Mouse (Mus musculus) layer of hippocampus, postnatal 14 days (tissue): ENCODE results near the gene Sobp. TPM values are rescaled to one million over a fixed set of nuclear protein-coding genes. Genes with fewer than 3 reads are reported as not detected.
A peak's percentile ranks its signal among the peaks of the same experiment; 100 is the strongest.

Experiments used
- DNase-seq, 2 experiments: peaks; one replicate each; pipeline ENCODE4 v3.0.0; 2021 to 2022; ENCODE audit warnings: low spot score in 2 of 2, mixed read lengths in 1 of 2
- total RNA-seq, 2 experiments: library from RNA; stranded (reverse); gene quantifications; 2 replicates each; pipeline ENCODE4 v1.2.3; 2021

Sobp gene
- total RNA-seq, 2 experiments from 2014 or later = 80.1 to 85.0 TPM

- no peak for DNase-seq
These were observed 137.5 kb downstream of the Sobp start for GRCm38 (mm10) chr10:43036646-43037454.

DNA sequence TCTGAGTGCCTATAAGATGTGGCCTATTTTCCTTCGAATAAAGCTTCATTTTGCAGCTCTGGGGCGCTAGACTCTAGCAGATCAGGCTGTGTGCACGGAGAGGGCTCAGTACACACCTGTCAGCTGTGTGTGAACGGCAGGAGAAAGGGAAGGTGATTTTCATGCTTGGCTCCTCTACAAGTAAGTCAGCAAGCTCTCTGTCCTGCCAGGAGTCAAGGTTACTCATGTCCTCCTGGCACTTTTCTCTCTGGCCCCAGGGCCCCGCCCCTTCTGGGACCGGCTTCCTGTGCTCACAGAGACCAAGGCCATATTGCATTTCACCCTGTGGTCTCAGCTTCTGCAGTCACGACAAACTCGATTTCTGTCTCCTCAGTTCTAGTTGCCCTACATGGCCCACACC lies 138.8 kb downstream of the Sobp start:
- DNase-seq = no peak

DNA sequence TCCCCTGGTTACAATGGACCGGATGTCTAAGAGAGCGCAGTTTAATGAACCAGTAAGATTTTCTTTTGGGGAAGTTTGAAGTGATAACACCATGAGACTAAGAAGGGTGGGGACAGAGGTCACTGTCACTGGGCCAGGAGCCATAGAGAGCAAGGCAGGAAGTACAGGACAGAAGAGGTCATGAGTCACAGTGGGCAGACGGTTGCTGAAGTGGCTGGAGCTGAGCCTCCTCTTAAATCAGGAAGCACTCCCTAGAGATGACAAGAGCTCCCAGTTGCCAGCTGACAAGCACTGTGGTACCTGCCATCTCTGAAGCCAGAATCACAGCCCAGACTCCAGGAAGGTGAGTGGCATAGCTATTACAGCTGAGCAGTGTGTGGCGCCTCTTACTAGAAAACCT lies 139.5 kb downstream of the Sobp start:
- no peak for DNase-seq

- DNase-seq = no peak
These were observed 140.7 kb downstream of the Sobp start for GRCm38 (mm10) chr10:43033481-43034248.

DNA sequence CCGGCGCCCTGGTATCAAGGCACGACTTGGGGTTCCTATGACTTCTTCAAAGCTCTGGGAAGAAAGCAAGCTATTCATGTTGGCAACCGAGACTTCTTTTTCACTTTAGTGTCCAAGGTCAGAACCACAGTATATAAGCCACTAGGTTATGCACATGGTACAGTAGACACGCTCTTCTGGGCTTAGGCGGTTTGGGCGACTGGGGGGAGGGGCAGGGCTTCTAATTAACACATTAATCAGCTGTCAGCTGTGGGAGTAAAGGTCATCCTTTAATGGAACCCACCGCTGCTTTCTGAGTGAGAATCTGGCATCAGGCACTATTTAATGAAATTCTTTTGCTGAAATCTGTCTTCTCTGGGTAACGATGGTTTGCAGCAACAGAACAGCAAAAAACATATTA lies 147.3 kb downstream of the Sobp start:
- no peak for DNase-seq

- peak in 1 of 2 experiments; percentile 74 for DNase-seq
These were observed 150.7 kb downstream of the Sobp start for GRCm38 (mm10) chr10:43023454-43024194.

DNA sequence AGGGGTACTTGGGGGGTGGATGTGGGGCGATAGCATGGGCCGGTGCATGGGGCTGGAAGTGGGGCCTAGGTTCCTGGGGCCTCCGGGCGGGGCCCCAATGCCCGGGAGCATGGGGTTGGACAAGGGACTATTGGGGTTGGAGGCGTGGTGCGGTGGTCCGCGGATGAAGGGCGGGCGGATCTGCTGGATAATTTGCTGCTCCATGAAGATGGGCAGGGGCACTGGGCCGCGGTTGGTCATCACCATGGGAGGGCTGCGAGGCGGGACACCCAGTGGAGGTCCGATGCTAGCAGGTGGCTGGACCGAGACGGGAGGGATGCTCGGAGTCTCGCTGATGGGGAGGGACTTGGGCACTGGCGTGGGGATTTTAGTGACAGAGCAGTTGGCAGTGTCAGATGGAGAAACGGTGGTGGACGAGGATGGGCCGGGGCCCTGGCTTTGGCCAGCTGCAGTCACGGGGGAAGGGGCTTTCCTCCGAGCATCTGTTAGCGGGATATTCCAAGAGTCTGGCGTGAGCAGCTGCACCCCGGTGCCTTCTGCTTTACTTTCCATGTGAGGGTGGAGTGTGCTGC lies 152.1 kb downstream of the Sobp start:
- no peak for DNase-seq

- DNase-seq = no peak
These were observed 152.7 kb downstream of the Sobp start for GRCm38 (mm10) chr10:43021512-43022116.

DNA sequence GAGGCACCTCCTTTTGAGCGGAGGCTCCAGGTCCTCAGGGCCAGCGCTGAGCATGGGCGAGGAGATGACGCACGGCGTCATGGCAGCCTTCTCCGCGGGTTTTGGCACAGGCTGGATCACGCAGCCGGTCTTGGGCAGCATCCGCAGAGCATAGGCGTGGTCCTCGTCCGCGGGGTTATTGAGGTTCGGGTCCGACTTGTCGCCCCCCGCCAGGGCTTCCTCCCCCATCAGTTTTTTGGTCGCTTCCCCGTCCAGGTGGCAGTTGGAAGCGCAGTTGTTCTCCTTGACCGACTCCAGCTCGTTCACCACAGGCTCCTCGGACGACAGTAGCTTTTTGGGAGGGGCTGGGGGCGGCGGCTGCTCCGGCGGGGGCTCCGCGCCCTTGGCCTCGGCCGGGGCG lies 153.3 kb downstream of the Sobp start:
- no peak for DNase-seq

DNA sequence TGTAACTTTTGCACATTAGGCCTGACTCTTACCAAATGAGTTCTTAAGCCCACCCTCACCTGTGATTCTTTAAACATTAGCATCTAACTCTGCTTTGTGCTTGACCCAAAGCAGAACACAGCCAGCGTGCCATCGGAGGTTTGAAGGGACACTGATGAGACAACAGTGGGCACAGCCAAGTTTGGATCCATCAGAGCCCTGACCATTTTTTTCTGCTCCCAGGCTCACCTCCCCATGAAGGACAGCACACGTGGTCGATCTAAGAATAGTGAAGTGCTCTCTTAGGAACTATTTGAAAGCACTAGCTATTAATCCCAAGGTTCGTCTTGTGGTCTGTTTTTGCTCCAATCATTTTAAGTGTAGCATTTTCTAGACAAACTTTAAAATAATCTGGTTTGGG lies 159.5 kb downstream of the Sobp start:
- no peak for DNase-seq

DNA sequence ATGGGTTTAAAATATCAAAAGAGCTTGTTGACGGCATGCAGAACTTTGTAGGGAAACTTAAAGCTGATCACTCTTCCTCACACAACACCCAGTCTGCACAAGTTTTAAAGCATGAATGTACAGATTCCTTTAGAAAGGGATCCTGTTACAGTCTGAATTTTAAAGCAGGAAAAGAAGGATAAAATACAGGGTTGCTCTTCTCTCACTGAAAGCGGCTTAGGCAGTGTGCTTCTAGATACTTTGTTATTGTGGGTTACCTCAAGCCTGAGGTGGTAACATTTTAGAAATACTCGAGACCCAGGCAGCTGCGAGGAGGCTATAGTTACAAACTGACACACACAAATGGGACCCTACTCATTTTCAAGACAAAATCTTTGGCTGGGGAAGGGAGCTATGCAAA lies 160.0 kb downstream of the Sobp start:
- DNase-seq = no peak

GRCm38 (mm10) chr10:43008116-43008515 lies 166.2 kb downstream of the Sobp start:
- no peak for DNase-seq

- DNase-seq = no peak
These were observed 167.8 kb downstream of the Sobp start for GRCm38 (mm10) chr10:43006534-43006933.

GRCm38 (mm10) chr10:43005677-43006076 lies 168.7 kb downstream of the Sobp start:
- no peak for DNase-seq

GRCm38 (mm10) chr10:43005031-43005430 lies 169.3 kb downstream of the Sobp start:
- no peak for DNase-seq

- no peak for DNase-seq
These were observed 170.1 kb downstream of the Sobp start for GRCm38 (mm10) chr10:43004174-43004734.

GRCm38 (mm10) chr10:43003466-43003757 lies 170.9 kb downstream of the Sobp start:
- DNase-seq = no peak

DNA sequence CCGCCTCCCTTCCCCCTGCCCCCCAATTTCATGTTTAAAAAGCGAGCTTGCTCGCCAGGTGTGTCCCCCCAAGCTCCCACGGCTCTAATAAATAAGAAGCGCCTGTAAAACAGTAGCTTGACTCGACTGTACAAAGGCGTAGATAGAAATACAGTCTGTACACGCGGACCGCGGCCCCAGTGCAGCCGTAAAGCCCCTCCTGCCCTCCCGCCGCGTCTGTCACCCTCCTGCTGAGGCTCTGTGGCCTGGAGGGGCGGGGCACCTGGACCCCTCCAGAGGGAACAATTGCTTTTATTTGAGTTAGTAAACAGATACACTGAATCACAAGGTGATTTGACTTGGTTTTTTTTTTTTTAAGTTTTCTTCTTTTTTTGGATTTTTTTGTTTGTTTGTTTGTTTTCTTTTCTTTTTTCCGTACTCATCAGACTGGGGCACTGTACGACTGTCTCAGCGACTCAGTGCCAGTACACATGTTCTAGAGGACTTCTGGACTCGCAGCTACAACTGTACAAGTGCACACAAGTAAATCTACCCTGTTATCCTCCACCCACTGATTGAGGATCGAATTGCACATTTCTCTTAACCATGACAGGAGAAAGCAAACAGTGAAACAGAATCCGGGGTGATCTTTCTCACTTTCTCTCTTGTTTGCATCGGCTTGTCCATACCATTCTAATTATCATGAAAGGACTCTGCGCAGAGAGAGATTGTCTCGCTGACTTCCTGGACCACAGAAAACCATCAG lies 171.4 kb downstream of the Sobp start:
- no peak for DNase-seq

- no peak for DNase-seq
These were observed 172.2 kb downstream of the Sobp start for GRCm38 (mm10) chr10:43002066-43002678.

DNA sequence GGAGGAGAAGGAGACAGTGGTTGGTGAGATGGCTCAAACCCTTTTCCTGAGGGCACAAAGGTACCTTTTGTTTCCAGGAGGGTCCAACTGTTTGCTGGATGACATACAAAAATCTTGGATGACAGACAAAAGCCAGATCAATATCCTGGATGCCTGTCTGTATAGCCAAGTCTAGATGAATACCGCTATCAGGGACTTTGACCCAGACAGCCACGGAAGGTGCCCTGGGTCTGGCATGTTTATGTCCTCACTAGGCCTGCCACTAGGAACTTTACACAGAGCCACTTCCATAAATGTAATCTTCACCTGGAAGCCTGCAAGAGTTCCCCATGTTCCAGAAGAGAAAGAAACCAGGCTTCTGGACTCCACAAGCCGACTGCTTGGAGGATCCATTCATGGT lies 172.9 kb downstream of the Sobp start:
- DNase-seq = no peak
